Mouse (Mus musculus) kidney, postnatal 0 days (tissue): Measurements from ENCODE around the gene Maats1. TPM values are rescaled to one million over a fixed set of nuclear protein-coding genes. Genes with fewer than 3 reads are reported as not detected.

ENCODE experiments used
- ATAC-seq: fragments of 200-750 bp; cut with Nextera tagmentation; replicated peaks from 2 replicates; pipeline ENCODE4 v1.8.0; 2017; ENCODE audit warnings: low read depth, moderate number of reproducible peaks, moderate TSS enrichment, moderate library complexity; ENCODE audit not compliant: low FRiP score
- DNase-seq: peaks from one replicate; pipeline ENCODE4 v3.0.0-alpha.2; 2016; ENCODE audit warnings: low spot score
- H3K27ac ChIP-seq: fragments of 300-500 bp; sonication (generic); 2 replicates; pipeline ENCODE4 v1.5.1; 2014; ENCODE audit warnings: mild to moderate bottlenecking
- H3K27me3 ChIP-seq: fragments of 300-500 bp; sonication (generic); 2 replicates; pipeline ENCODE4 v1.6.1; 2014; ENCODE audit warnings: low read length, mixed read lengths; ENCODE audit not compliant: insufficient read depth
- H3K36me3 ChIP-seq: fragments of 300-500 bp; sonication (generic); 2 replicates; pipeline ENCODE4 v1.6.1; 2014; ENCODE audit warnings: low read length, mixed read lengths; ENCODE audit not compliant: insufficient read depth
- H3K4me1 ChIP-seq: fragments of 300-500 bp; sonication (generic); replicated peaks from 2 replicates; pipeline ENCODE4 v1.6.1; 2014; ENCODE audit warnings: antibody characterized with exemption, low read length, mixed read lengths; ENCODE audit not compliant: insufficient read depth
- H3K4me2 ChIP-seq: fragments of 300-500 bp; sonication (generic); 2 replicates; pipeline ENCODE4 v1.6.1; 2014; ENCODE audit warnings: mild to moderate bottlenecking, low read length, moderate library complexity, mixed read lengths
- H3K4me3 ChIP-seq: fragments of 300-500 bp; sonication (generic); replicated peaks from 2 replicates; pipeline ENCODE4 v1.5.1; 2014; ENCODE audit warnings: low read depth, low read length
- H3K9ac ChIP-seq: fragments of 300-500 bp; sonication (generic); 2 replicates; pipeline ENCODE4 v1.6.1; 2014; ENCODE audit warnings: low read depth, low read length
- H3K9me3 ChIP-seq: fragments of 300-500 bp; sonication (generic); replicated peaks from 2 replicates; pipeline ENCODE4 v1.6.1; 2016; ENCODE audit warnings: low read length, inconsistent platforms, mixed read lengths
- CTCF ChIP-seq: IDR thresholded peaks from 2 replicates; pipeline ENCODE4 v1.5.1; 2016; ENCODE audit warnings: antibody characterized with exemption, low read depth, mild to moderate bottlenecking, moderate library complexity
- WGBS: fragments of 180-500 bp; shearing (Covaris S2); extraction: QIAGEN DNeasy Blood & Tissue Kit; methylation state at CpG from one replicate; pipeline ENCODE4 v1.1.7; 2014; 5-methylcytosine and 5-hydroxymethylcytosine counted together
- polyA plus RNA-seq: library from polyadenylated mRNA; unstranded; fragments of >200 nt; fragmentation: Nextera tagmentation; extraction: Ambion mirVana; gene quantifications from 2 replicates; pipeline ENCODE4 v1.2.1, GENCODE M21; 2015

Maats1 gene
- polyA plus RNA-seq, 1 experiment from 2014 or later, result 0.21 TPM

DNA sequence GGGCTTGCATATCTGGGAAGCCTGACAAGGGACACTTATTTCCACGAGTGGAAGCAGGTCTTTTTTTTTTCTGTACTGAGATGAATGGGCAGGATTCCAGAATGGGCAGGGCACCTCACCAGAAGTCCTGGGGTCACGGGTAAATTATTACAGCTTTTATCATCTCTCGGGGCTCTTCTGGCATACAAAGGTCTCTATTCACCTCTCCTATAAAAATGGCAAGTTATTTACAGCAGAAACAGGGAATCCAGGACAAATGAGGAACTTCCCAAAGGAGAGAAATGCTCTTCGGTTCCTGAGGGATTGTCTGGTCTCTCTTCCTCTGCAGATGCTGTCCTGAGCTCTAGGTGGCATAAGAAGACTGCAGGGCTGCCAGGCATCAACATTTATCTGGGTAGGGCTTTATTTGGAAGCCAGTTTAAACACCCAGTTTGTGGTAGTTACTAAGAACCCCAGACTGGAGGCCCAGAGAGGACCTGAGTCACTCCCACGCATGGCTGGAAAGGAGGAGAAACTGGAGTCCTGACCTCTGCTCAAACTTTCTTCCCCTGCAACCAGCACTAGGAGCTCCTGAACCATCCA, 46.5 kb downstream of the Maats1 start:
- Histone ChIP-seq H3K27ac (peak overlapping the region; percentile 19; the same call in 1 of the 2 replicates), H3K4me3 (no peak overlapping the region), H3K9ac (no peak overlapping the region), H3K4me1 (no peaks in the 10 kb centered on the region), H3K27me3 (no peaks in the 10 kb centered on the region), H3K9me3 (no peaks in the 10 kb centered on the region), H3K4me2 (no peak overlapping the region), H3K36me3 (no peaks in the 10 kb centered on the region)
- WGBS, result 22% methylated on average over 5 of the region's 5 CpGs
- ATAC-seq, result no peak
- peak; percentile 66 for TF ChIP-seq CTCF
- peak; percentile 74 for DNase-seq

DNA sequence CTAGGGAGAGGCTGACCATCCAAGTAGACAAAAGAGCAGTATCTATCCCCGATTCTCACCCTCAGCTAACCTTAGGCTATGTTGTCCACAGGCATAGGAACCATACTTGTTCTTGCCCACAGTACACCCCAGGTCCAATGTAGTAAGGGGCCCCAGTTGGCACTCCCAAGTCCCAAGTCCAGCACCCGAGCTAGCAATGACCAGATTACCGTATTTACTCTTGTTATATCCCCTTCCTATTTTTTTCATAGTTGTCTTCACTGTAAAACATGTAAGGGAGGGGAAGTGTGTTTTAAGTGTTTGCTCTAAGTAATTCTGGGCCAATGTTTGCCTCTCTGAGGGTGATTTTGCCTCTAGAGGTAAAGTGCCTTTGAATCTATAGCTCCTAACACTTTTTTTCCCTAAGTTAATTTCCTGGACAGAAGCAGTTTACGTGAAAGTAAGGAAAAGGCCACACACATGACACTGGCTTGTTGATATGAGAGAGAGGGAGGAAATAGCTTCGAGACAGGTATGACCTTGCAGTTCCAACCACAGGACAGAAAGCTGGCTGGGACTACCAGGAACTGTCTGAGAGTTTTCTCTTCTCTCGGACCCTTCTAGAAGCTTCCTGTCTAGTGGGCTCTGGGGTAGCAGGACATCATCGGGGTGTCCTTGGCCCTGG, 47.1 kb downstream of the Maats1 start, which contains the start of gene Nr1i2:
Gene Nr1i2 (minus strand): TSS at position 140 of the 664 bp plus-strand sequence.
- Histone ChIP-seq H3K36me3 (no peaks in the 10 kb centered on the region), H3K27ac (peak within 1 kb of the TSS; percentile 19; the same call in 1 of the 2 replicates), H3K4me2 (no peak within 1 kb of the TSS), H3K27me3 (no peaks in the 10 kb centered on the region), H3K4me1 (no peaks in the 10 kb centered on the region), H3K4me3 (no peak within 1 kb of the TSS), H3K9ac (no peak within 1 kb of the TSS), H3K9me3 (no peaks in the 10 kb centered on the region)
- no peak for DNase-seq
- WGBS, result 50% methylated on average over 7 of the region's 7 CpGs
- no peak for TF ChIP-seq CTCF
- ATAC-seq, result peak; percentile 71; the same call in 1 of the 2 replicates

DNA sequence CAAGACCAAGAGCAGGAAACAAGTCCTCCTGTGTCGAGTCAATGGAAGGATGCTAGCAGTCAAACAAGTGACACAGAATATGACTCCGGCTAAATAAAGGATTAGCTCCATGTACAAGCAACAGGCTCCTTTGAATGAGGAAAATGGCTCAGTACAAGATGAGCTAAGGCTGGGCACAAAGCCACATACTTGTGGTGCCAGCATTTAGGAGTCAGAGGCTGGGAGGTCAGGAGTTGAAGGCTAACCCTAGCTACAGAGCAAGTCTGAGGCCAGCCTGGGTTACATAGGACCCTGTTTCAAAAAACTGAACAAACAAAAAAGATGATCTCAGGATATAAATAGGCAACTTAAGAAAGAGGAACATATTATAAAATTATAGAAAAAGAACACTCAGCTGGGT, 51.8 kb downstream of the Maats1 start:
- H3K9ac ChIP-seq, result no peak overlapping the region
- ATAC-seq (no peak), DNase-seq (no peak)
- H3K36me3 ChIP-seq, result no peaks in the 10 kb centered on the region
- peaks cover 6% of the 10 kb centered on the region; the same call in 1 of the 2 replicates for H3K4me1 ChIP-seq
- no peaks in the 10 kb centered on the region for H3K9me3 ChIP-seq
- TF ChIP-seq CTCF, result no peak
- H3K27ac ChIP-seq, result no peak overlapping the region
- no peak overlapping the region for H3K4me2 ChIP-seq
- WGBS, result 74% methylated on average over 2 of the region's 2 CpGs
- no peak overlapping the region for H3K4me3 ChIP-seq
- H3K27me3 ChIP-seq, result no peaks in the 10 kb centered on the region

DNA sequence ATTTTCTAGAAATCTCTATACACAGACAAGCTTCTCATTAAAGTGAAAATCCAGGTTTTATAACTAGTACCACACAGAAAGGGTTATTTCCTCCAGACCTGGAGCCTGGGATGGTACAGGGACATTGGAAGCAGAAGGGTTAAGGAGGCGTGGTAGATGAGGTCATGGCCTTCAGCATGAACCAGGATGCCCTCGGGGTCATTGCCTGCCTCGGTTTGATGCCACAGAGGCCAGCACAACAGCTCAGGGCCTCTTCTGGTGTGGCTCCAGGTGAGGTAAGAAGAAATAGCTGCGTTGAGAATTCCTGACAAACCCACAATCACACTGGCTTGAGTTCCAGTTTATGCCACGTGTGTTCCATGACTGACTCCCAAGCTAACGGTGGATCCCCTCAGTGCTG, 53.1 kb downstream of the Maats1 start:
- ATAC-seq (0 out of 2 replicates have a peak, but pooled peaks have one; percentile 60), DNase-seq (no peak)
- no peak for TF ChIP-seq CTCF
- H3K9me3 ChIP-seq, result no peaks in the 10 kb centered on the region
- no peaks in the 10 kb centered on the region for H3K27me3 ChIP-seq
- H3K4me3 ChIP-seq, result no peak overlapping the region
- H3K4me1 ChIP-seq, result peaks cover 6% of the 10 kb centered on the region; the same call in 1 of the 2 replicates
- no peaks in the 10 kb centered on the region for H3K36me3 ChIP-seq
- no peak overlapping the region for H3K4me2 ChIP-seq
- no peak overlapping the region for H3K27ac ChIP-seq
- 17% methylated on average over 6 of the region's 6 CpGs for WGBS
- no peak overlapping the region for H3K9ac ChIP-seq

DNA sequence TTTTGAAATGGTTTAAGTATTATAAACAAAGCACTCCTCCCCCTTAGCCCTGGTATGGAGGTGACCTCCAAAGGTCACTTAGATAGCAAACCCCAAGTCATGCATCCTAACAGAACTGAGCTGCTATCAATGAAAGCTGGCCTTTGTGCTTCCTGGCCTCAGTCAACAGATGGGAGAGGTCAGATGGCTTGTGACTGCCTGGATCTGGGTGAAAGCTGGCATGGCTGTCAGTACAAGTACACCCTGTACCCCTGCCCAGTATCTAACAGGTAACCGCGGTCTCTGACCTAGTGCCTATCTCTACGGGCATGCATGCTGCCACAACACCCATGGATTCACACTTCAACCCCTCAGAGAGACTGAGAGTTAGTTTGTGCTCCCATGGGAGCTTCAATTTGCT, 54.2 kb downstream of the Maats1 start:
- no peaks in the 10 kb centered on the region for H3K27me3 ChIP-seq
- no peaks in the 10 kb centered on the region for H3K9me3 ChIP-seq
- no peak for ATAC-seq
- WGBS, result 89% methylated on average over 3 of the region's 3 CpGs
- DNase-seq, result no peak
- TF ChIP-seq CTCF, result no peak
- no peak overlapping the region for H3K4me3 ChIP-seq
- no peak overlapping the region for H3K27ac ChIP-seq
- peaks cover 6% of the 10 kb centered on the region; the same call in 1 of the 2 replicates for H3K4me1 ChIP-seq
- no peaks in the 10 kb centered on the region for H3K36me3 ChIP-seq
- H3K9ac ChIP-seq, result no peak overlapping the region
- H3K4me2 ChIP-seq, result no peak overlapping the region

DNA sequence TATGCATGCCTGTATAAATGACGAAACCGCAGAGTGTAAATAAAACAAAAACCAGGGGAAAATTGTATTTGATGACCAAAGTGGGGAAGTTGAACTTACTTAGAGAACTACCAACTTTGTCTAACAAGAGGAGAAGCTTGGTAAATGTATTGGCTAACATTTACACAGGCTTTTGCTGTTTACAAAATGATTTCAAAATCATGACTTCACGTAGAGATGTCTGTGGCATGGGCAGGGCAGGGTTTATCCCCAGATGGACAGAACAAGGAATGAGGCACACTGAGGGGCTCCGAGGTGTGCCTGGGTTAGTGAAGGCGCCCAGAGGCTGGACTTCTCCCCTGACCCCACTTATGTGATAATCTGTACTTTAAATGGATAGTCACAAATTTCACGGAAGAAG, 54.6 kb downstream of the Maats1 start:
- H3K9ac ChIP-seq, result no peak overlapping the region
- H3K27ac ChIP-seq, result no peak overlapping the region
- no peak overlapping the region for H3K4me2 ChIP-seq
- 82% methylated on average over 6 of the region's 6 CpGs for WGBS
- ATAC-seq (no peak), DNase-seq (no peak)
- no peak for TF ChIP-seq CTCF
- no peaks in the 10 kb centered on the region for H3K36me3 ChIP-seq
- H3K27me3 ChIP-seq, result no peaks in the 10 kb centered on the region
- H3K4me3 ChIP-seq, result no peak overlapping the region
- H3K4me1 ChIP-seq, result peaks cover 6% of the 10 kb centered on the region; the same call in 1 of the 2 replicates
- H3K9me3 ChIP-seq, result no peaks in the 10 kb centered on the region
